Mouse (Mus musculus) liver, embryonic 12.5 days (tissue): Measurements from ENCODE around the gene Ccdc160. TPM values are rescaled to one million over a fixed set of nuclear protein-coding genes. Genes with fewer than 3 reads are reported as not detected.
A peak's percentile ranks its signal among the peaks of the same experiment; 100 is the strongest.

Experiments used
- ATAC-seq: fragments of 200-750 bp; cut with Nextera tagmentation; 2 replicates; pipeline ENCODE4 v1.8.0; 2017; ENCODE audit warnings: moderate number of reproducible peaks, mild to moderate bottlenecking, moderate library complexity
- H3K27ac ChIP-seq: fragments of 300-500 bp; sonication (generic); 2 replicates; pipeline ENCODE4 v1.5.1; 2016; ENCODE audit warnings: mild to moderate bottlenecking
- H3K27me3 ChIP-seq: fragments of 300-500 bp; sonication (generic); replicated peaks from 2 replicates; pipeline ENCODE4 v1.6.1; 2016; ENCODE audit warnings: mild to moderate bottlenecking, moderate library complexity
- H3K36me3 ChIP-seq: fragments of 300-500 bp; sonication (generic); 2 replicates; pipeline ENCODE4 v1.6.1; 2016; ENCODE audit warnings: mild to moderate bottlenecking, moderate library complexity
- H3K4me1 ChIP-seq: fragments of 300-500 bp; sonication (generic); 2 replicates; pipeline ENCODE4 v1.6.1; 2016
- H3K4me2 ChIP-seq: fragments of 300-500 bp; sonication (generic); 2 replicates; pipeline ENCODE4 v1.6.1; 2016; ENCODE audit warnings: mild to moderate bottlenecking, moderate library complexity
- H3K4me3 ChIP-seq: fragments of 300-500 bp; sonication (generic); 2 replicates; pipeline ENCODE4 v1.5.1; 2016; ENCODE audit warnings: mild to moderate bottlenecking, moderate library complexity
- H3K9ac ChIP-seq: fragments of 300-500 bp; sonication (generic); 2 replicates; pipeline ENCODE4 v1.6.1; 2016; ENCODE audit warnings: mild to moderate bottlenecking, moderate library complexity
- H3K9me3 ChIP-seq: fragments of 300-500 bp; sonication (generic); replicated peaks from 2 replicates; pipeline ENCODE4 v1.6.1; 2016; ENCODE audit warnings: mild to moderate bottlenecking, moderate library complexity
- WGBS: fragments of 180-500 bp; shearing (Covaris S2); methylation state at CpG from one replicate; pipeline ENCODE4 v1.1.7; 2016; ENCODE audit not compliant: insufficient replicate concordance; 5-methylcytosine and 5-hydroxymethylcytosine counted together
- polyA plus RNA-seq: library from polyadenylated mRNA; unstranded; fragments of >200 nt; fragmentation: Nextera tagmentation; extraction: Ambion mirVana; gene quantifications from 2 replicates; pipeline ENCODE4 v1.2.1, GENCODE M21; 2016

The Ccdc160 gene
- 0.11 and 0.18 TPM in 2 replicates for polyA plus RNA-seq

GRCm38 (mm10) chrX:52790980-52791593 lies at the start of gene Ccdc160:
Gene Ccdc160, plus strand, starts transcription at chrX:52791200.
- peak; percentile 49; the same call in 1 of the 2 replicates for ATAC-seq
- Histone ChIP-seq H3K9ac (no peak within 1 kb of the TSS; the same call in 1 of the 2 replicates), H3K4me2 (peak within 1 kb of the TSS; percentile 55), H3K36me3 (no peaks in the 10 kb centered on the region), H3K9me3 (no peaks in the 10 kb centered on the region), H3K4me1 (peaks cover 4% of the 10 kb centered on the region; the same call in 1 of the 2 replicates), H3K27ac (no peak within 1 kb of the TSS), H3K4me3 (peak within 1 kb of the TSS; percentile 30), H3K27me3 (no peaks in the 10 kb centered on the region)
- 9% methylated on average over 26 of the region's 26 CpGs for WGBS

GRCm38 (mm10) chrX:52743781-52744180 lies 47.2 kb upstream of the Ccdc160 start:
- whole genome bisulfite sequencing = 7% methylated on average over 15 of the region's 15 CpGs
- H3K9ac ChIP-seq = no peak overlapping the region

GRCm38 (mm10) chrX:52744201-52745051 lies 46.6 kb upstream of the Ccdc160 start:
- 4% methylated on average over 47 of the region's 50 CpGs for WGBS
- H3K4me2 ChIP-seq = peak overlapping the region; percentile 65
- no peaks in the 10 kb centered on the region for H3K9me3 ChIP-seq
- H3K27ac ChIP-seq = no peak overlapping the region
- H3K4me1 ChIP-seq = no peaks in the 10 kb centered on the region
- no peaks in the 10 kb centered on the region for H3K36me3 ChIP-seq
- peaks cover 44% of the 10 kb centered on the region for H3K27me3 ChIP-seq
- H3K9ac ChIP-seq = no peak overlapping the region
- ATAC-seq = no peak
- H3K4me3 ChIP-seq = peak overlapping the region; percentile 41

More at GRCm38 (mm10) chrX:52743781-52744180, 47.2 kb upstream of the Ccdc160 start:
- H3K27me3 ChIP-seq = peaks cover 44% of the 10 kb centered on the region
- no peaks in the 10 kb centered on the region for H3K9me3 ChIP-seq
- H3K4me3 ChIP-seq = peak overlapping the region; percentile 41
- no peaks in the 10 kb centered on the region for H3K36me3 ChIP-seq
- no peak for ATAC-seq
- H3K4me2 ChIP-seq = peak overlapping the region; percentile 65
- no peaks in the 10 kb centered on the region for H3K4me1 ChIP-seq
- no peak overlapping the region for H3K27ac ChIP-seq

GRCm38 (mm10) chrX:52745462-52745861 lies 45.5 kb upstream of the Ccdc160 start:
- 3% methylated on average over 8 of the region's 8 CpGs for WGBS
- Histone ChIP-seq H3K27me3 (peaks cover 44% of the 10 kb centered on the region), H3K36me3 (no peaks in the 10 kb centered on the region), H3K4me3 (no peak overlapping the region), H3K9me3 (no peaks in the 10 kb centered on the region), H3K9ac (no peak overlapping the region), H3K27ac (no peak overlapping the region), H3K4me1 (no peaks in the 10 kb centered on the region), H3K4me2 (peak overlapping the region; percentile 65; the same call in 1 of the 2 replicates)
- no peak for ATAC-seq

- no peaks in the 10 kb centered on the region for H3K4me1 ChIP-seq
- no peak overlapping the region for H3K9ac ChIP-seq
These were observed 45.1 kb upstream of the Ccdc160 start for GRCm38 (mm10) chrX:52745917-52746316.

GRCm38 (mm10) chrX:52746849-52747248 lies 44.2 kb upstream of the Ccdc160 start:
- Histone ChIP-seq H3K4me1 (no peaks in the 10 kb centered on the region), H3K4me2 (no peak overlapping the region), H3K9me3 (no peaks in the 10 kb centered on the region), H3K27me3 (peaks cover 42% of the 10 kb centered on the region), H3K36me3 (no peaks in the 10 kb centered on the region), H3K9ac (no peak overlapping the region), H3K27ac (no peak overlapping the region), H3K4me3 (no peak overlapping the region)
- WGBS = 37% methylated on average over 1 of the region's 1 CpGs
- no peak for ATAC-seq

More at GRCm38 (mm10) chrX:52745917-52746316, 45.1 kb upstream of the Ccdc160 start:
- Histone ChIP-seq H3K36me3 (no peaks in the 10 kb centered on the region), H3K27me3 (peaks cover 44% of the 10 kb centered on the region), H3K4me3 (no peak overlapping the region), H3K27ac (no peak overlapping the region), H3K9me3 (no peaks in the 10 kb centered on the region), H3K4me2 (no peak overlapping the region)
- ATAC-seq = no peak
- 8% methylated on average over 10 of the region's 10 CpGs for WGBS

- no peak for ATAC-seq
- no peaks in the 10 kb centered on the region for H3K4me1 ChIP-seq
- no peaks in the 10 kb centered on the region for H3K9me3 ChIP-seq
- peaks cover 4% of the 10 kb centered on the region; the same call in 1 of the 2 replicates for H3K27me3 ChIP-seq
- H3K4me2 ChIP-seq = no peak overlapping the region
- no peak overlapping the region for H3K9ac ChIP-seq
- H3K36me3 ChIP-seq = no peaks in the 10 kb centered on the region
- 12% methylated on average over 6 of the region's 6 CpGs for WGBS
- no peak overlapping the region for H3K27ac ChIP-seq
- H3K4me3 ChIP-seq = no peak overlapping the region
These were observed 37.4 kb upstream of the Ccdc160 start for GRCm38 (mm10) chrX:52753491-52754085.

GRCm38 (mm10) chrX:52757164-52757563 lies 33.8 kb upstream of the Ccdc160 start:
- H3K4me1 ChIP-seq = no peaks in the 10 kb centered on the region
- peaks cover 4% of the 10 kb centered on the region; the same call in 1 of the 2 replicates for H3K27me3 ChIP-seq
- H3K4me3 ChIP-seq = no peak overlapping the region
- no peaks in the 10 kb centered on the region for H3K9me3 ChIP-seq
- 62% methylated on average over 3 of the region's 3 CpGs for WGBS
- no peak overlapping the region for H3K4me2 ChIP-seq
- no peak overlapping the region for H3K9ac ChIP-seq
- H3K36me3 ChIP-seq = no peaks in the 10 kb centered on the region
- no peak overlapping the region for H3K27ac ChIP-seq
- ATAC-seq = no peak

- no peak for ATAC-seq
- Histone ChIP-seq H3K27ac (no peak overlapping the region), H3K27me3 (peaks cover under 1% of the 10 kb centered on the region; the same call in 1 of the 2 replicates), H3K4me2 (no peak overlapping the region), H3K36me3 (no peaks in the 10 kb centered on the region), H3K9me3 (no peaks in the 10 kb centered on the region), H3K4me3 (no peak overlapping the region), H3K4me1 (no peaks in the 10 kb centered on the region), H3K9ac (no peak overlapping the region)
- 83% methylated on average over 2 of the region's 2 CpGs for WGBS
These were observed 31.8 kb upstream of the Ccdc160 start for GRCm38 (mm10) chrX:52759232-52759631.

- 37% methylated on average over 4 of the region's 4 CpGs for WGBS
- ATAC-seq = no peak
- H3K4me1 ChIP-seq = no peaks in the 10 kb centered on the region
These were observed 30.6 kb upstream of the Ccdc160 start for GRCm38 (mm10) chrX:52760191-52760945.

GRCm38 (mm10) chrX:52762221-52762620 lies 28.8 kb upstream of the Ccdc160 start:
- WGBS = 49% methylated on average over 4 of the region's 4 CpGs
- Histone ChIP-seq H3K36me3 (no peaks in the 10 kb centered on the region), H3K27ac (no peak overlapping the region), H3K4me1 (no peaks in the 10 kb centered on the region), H3K9me3 (no peaks in the 10 kb centered on the region), H3K4me3 (no peak overlapping the region), H3K27me3 (no peaks in the 10 kb centered on the region), H3K9ac (no peak overlapping the region), H3K4me2 (no peak overlapping the region)
- ATAC-seq = no peak

More at GRCm38 (mm10) chrX:52760191-52760945, 30.6 kb upstream of the Ccdc160 start:
- Histone ChIP-seq H3K36me3 (no peaks in the 10 kb centered on the region), H3K4me3 (no peak overlapping the region), H3K27ac (no peak overlapping the region), H3K9me3 (no peaks in the 10 kb centered on the region), H3K4me2 (no peak overlapping the region), H3K9ac (no peak overlapping the region), H3K27me3 (no peaks in the 10 kb centered on the region)
